Mouse (Mus musculus): ENCODE data around the gene Cdyl. TPM values are rescaled to one million over a fixed set of nuclear protein-coding genes. Genes with fewer than 3 reads are reported as not detected.
"Not testable (repeated sequence)": the region's sequence is repeated elsewhere in the genome, so short reads cannot be mapped to it uniquely, and the experiment has no call there.

Gene Cdyl
- total RNA-seq, 2 experiments from 2014 or later, result 12.1 to 12.3 TPM

GRCm38 (mm10) chr13:35813348-35814127 is 153.9 kb downstream of the Cdyl start:
- no peak for DNase-seq (ENCODE audit: extremely low spot score in 1 of 2, low spot score in 2 of 2)
- intact Hi-C loops (cut with DNase I), result no loop called here

GRCm38 (mm10) chr13:35815205-35815726 is 155.6 kb downstream of the Cdyl start:
- no peak for DNase-seq (ENCODE audit: extremely low spot score in 1 of 2, low spot score in 2 of 2)
- intact Hi-C loops (cut with DNase I), result no loop called here

- DNase-seq (ENCODE audit: extremely low spot score in 1 of 2, low spot score in 2 of 2), result peak in 1 of 2 experiments; percentile 45
- intact Hi-C loops (cut with DNase I), result no loop called here
These were observed 156.2 kb downstream of the Cdyl start for GRCm38 (mm10) chr13:35815782-35816368.

- intact Hi-C loops (cut with DNase I), result no loop called here
- DNase-seq (ENCODE audit: extremely low spot score in 1 of 2, low spot score in 2 of 2), result no peak
These were observed 158.0 kb downstream of the Cdyl start for GRCm38 (mm10) chr13:35817626-35818025.

- intact Hi-C loops (cut with DNase I), result no loop called here
- DNase-seq (ENCODE audit: extremely low spot score in 1 of 2, low spot score in 2 of 2), result no peak
These were observed 158.4 kb downstream of the Cdyl start for GRCm38 (mm10) chr13:35818060-35818459.

- intact Hi-C loops (cut with DNase I), result no loop called here
- no peak for DNase-seq (ENCODE audit: extremely low spot score in 1 of 2, low spot score in 2 of 2)
These were observed 162.3 kb downstream of the Cdyl start for GRCm38 (mm10) chr13:35821821-35822454.

- DNase-seq (ENCODE audit: extremely low spot score in 1 of 2, low spot score in 2 of 2), result no peak
- intact Hi-C loops (cut with DNase I), result no loop called here
These were observed 163.2 kb downstream of the Cdyl start for GRCm38 (mm10) chr13:35822795-35823194.

- no peak for DNase-seq (ENCODE audit: extremely low spot score in 1 of 2, low spot score in 2 of 2)
- intact Hi-C loops (cut with DNase I), result no loop called here
These were observed 166.0 kb downstream of the Cdyl start for GRCm38 (mm10) chr13:35825639-35826038.

GRCm38 (mm10) chr13:35832676-35833075 is 173.0 kb downstream of the Cdyl start:
- DNase-seq (ENCODE audit: extremely low spot score in 1 of 2, low spot score in 2 of 2), result no peak
- intact Hi-C loops (cut with DNase I), result no loop called here

GRCm38 (mm10) chr13:35833941-35834340 is 174.3 kb downstream of the Cdyl start:
- no peak for DNase-seq (ENCODE audit: extremely low spot score in 1 of 2, low spot score in 2 of 2)
- intact Hi-C loops (cut with DNase I), result no loop called here

- intact Hi-C loops (cut with DNase I), result no loop called here
These were observed 176.0 kb downstream of the Cdyl start for GRCm38 (mm10) chr13:35835669-35836068.

GRCm38 (mm10) chr13:35836501-35836900 is 176.9 kb downstream of the Cdyl start:
- DNase-seq (ENCODE audit: extremely low spot score in 1 of 2, low spot score in 2 of 2); intact Hi-C loops (cut with DNase I): not testable (repeated sequence)

More at GRCm38 (mm10) chr13:35835669-35836068, 176.0 kb downstream of the Cdyl start:
- no peak for DNase-seq (ENCODE audit: extremely low spot score in 1 of 2, low spot score in 2 of 2)

- DNase-seq (ENCODE audit: extremely low spot score in 1 of 2, low spot score in 2 of 2), result no peak
- intact Hi-C loops (cut with DNase I), result no loop called here
These were observed 180.5 kb downstream of the Cdyl start for GRCm38 (mm10) chr13:35840102-35840501.

- intact Hi-C loops (cut with DNase I), result no loop called here
- DNase-seq (ENCODE audit: extremely low spot score in 1 of 2, low spot score in 2 of 2), result no peak
These were observed 183.8 kb downstream of the Cdyl start for GRCm38 (mm10) chr13:35843383-35843782.

GRCm38 (mm10) chr13:35845306-35845705 is 185.7 kb downstream of the Cdyl start:
- intact Hi-C loops (cut with DNase I), result no loop called here

GRCm38 (mm10) chr13:35848694-35849093 is 189.1 kb downstream of the Cdyl start:
- no peak for DNase-seq (ENCODE audit: extremely low spot score in 1 of 2, low spot score in 2 of 2)
- intact Hi-C loops (cut with DNase I), result no loop called here

More at GRCm38 (mm10) chr13:35845306-35845705, 185.7 kb downstream of the Cdyl start:
- no peak for DNase-seq (ENCODE audit: extremely low spot score in 1 of 2, low spot score in 2 of 2)

GRCm38 (mm10) chr13:35851581-35851980 is 191.9 kb downstream of the Cdyl start:
- no peak for DNase-seq (ENCODE audit: extremely low spot score in 1 of 2, low spot score in 2 of 2)
- intact Hi-C loops (cut with DNase I), result no loop called here

GRCm38 (mm10) chr13:35852851-35853575 is 193.4 kb downstream of the Cdyl start:
- intact Hi-C loops (cut with DNase I), result no loop called here

GRCm38 (mm10) chr13:35857486-35857885 is 197.9 kb downstream of the Cdyl start:
- no peak for DNase-seq (ENCODE audit: extremely low spot score in 1 of 2, low spot score in 2 of 2)
- intact Hi-C loops (cut with DNase I), result no loop called here

More at GRCm38 (mm10) chr13:35852851-35853575, 193.4 kb downstream of the Cdyl start:
- no peak for DNase-seq (ENCODE audit: extremely low spot score in 1 of 2, low spot score in 2 of 2)
